Mouse (Mus musculus): ENCODE measurements around the gene Cd27.
"Not testable (repeated sequence)": the region's sequence is repeated elsewhere in the genome, so short reads cannot be mapped to it uniquely, and the experiment has no call there.

The Cd27 gene

DNA sequence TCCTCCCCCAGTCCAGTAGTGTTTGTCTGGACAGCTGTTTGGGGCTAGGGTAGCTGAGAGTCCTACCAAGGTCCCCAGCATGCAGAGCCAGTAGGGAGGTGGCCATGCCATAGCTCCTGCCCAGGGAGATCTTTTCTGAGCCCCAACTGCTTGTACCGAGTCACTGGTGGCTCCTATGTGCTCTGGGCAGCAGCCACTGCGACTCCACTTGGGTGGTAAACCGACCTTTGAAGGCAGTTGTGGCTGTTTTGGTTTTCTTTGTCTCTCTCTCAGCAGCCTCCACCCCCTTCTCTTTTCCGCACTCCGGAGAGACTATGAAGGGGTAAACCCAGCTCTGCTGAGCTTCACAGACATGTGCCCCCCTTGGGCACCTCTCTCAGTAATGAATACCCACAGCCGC, at the start of gene Cd27:
Gene Cd27, minus strand, starts transcription at position 229 of the 400 bp plus-strand sequence.
- no peak for DNase-seq (ENCODE audit: inconsistent age in 2 of 2, low spot score in 1 of 2)

DNA sequence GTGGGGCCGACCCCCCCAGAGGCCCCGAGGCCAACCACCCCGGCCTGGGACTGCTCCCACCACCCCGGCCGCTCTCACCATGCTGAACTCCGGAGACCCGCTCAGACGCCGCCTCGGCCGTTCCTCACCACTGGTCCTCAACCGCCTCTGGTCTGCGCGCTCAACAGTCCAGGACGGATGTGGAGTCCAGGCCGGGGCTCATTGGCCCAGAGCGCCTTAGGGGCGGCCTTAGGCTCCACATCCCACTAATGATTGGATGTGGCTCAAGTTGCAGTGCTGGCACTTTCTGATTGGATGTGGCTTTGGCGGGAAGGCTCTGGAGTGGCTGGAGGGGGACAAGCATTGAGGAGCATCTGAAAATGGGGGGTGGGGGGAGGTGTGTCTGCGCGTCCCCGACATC, 49.1 kb upstream of the Cd27 start, which contains the start of gene Tuba3a:
Gene Tuba3a, minus strand, starts transcription at position 153 of the 400 bp plus-strand sequence.
- no peak for DNase-seq (ENCODE audit: inconsistent age in 2 of 2, low spot score in 1 of 2)

DNA sequence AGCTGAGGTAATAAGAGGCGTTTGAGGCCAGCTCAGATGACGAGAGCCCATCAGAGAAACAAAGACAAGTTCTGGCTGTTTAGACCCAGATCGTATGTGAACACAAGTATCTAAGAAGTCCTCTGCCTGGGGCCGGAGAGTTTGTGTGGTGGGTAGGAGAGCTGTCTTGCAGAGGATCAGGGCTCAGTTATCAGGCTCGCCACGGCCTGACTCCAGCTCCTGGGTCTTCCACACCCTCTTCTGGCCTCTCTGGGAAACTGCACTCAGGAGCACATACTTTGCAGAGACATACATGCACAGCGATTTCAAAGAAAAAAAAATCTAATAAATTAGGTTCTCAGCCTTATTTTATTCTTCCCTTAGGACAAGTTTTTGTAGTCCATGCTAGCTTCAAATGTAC, 47.9 kb upstream of the Cd27 start:
- DNase-seq (ENCODE audit: inconsistent age in 2 of 2, low spot score in 1 of 2): no peak

DNA sequence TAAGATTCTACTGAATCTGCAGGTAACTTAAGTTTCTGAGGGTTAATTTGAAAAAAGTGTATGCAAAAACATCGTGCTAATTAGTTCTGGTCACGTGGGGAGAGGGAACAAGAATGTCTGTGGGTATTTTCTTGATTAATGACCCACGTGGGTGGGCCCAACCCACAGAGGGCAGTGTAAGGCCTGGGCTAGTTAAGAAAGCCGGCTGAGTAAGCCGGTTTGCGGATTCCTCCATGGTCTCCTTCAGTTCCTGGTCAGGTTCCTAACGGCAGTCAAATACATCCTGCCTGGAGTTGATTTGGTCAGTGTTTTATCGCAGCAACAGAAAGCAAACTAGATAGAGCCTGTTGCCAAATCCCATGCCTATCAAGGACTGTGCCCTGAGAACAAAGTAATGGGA, 47.4 kb upstream of the Cd27 start:
- no peak for DNase-seq (ENCODE audit: inconsistent age in 2 of 2, low spot score in 1 of 2)

DNA sequence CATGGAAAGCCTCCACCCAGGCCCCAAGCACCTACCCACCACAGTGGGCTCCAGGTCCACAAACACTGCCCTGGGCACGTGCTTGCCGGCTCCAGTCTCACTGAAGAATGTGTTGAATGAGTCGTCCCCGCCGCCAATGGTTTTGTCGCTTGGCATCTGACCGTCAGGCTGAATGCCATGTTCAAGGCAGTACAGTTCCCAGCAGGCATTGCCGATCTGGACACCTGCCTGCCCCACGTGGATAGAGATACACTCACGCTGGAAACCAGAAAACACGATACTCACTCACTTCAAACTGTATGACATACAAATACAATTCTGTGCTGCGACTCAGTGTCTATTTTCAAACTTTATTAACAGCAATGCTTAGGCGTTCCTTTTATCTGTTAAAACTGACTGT, 45.9 kb upstream of the Cd27 start:
- not testable (repeated sequence) for DNase-seq (ENCODE audit: inconsistent age in 2 of 2, low spot score in 1 of 2)

DNA sequence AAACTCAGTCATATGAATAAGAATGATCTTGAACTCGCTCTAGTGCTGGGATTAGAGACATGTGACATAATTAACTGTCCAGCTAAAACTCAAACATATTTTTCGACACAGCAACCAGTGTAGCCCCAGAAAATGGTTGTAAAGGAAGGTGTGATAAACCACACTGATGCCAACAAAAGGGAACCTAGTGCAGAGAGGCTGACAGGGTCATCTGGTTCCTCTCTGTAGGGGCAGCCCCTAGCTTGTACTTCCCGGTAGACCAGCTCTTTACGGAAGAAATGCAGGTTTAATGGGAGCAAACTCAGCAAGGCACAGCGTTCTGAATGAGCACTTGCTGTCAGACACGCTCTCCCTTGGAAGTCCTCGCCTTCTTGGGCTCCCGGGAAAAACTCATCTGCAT, 42.9 kb upstream of the Cd27 start:
- DNase-seq (ENCODE audit: inconsistent age in 2 of 2, low spot score in 1 of 2): no peak

DNA sequence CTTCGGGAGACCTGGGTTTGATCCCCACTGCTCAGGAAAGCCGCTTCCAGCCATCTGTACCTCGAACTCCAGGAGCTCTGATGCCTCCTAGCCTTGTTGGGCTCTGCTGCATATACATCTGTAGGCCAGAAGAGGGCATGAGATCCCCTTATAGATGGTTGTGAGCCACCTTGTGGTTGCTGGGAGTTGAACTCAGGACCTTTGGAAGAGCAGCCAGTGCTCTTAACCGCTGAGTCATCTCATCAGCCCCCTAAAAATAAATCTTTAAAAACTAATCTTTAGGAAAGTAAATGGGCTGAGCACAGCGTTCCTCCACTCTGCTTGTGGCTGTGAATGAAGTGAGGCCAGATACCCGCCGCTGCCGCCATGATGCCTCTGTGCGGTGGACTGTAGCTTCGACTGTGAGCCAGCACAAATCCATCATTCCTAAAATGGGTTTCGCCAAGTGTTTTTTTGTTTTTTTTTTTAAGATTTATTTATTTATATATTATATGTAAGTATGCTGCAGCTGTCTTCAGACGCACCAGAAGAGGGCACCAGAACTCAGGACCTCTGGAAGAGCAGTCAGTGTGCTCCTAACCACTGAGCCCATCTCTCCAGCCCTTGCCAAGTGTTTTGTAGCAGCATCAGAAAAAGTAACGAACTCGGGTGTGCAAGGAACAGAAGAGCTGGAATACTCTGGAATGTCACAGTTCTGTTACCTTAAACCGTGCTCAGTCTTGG, 38.2 kb upstream of the Cd27 start:
- DNase-seq (ENCODE audit: inconsistent age in 2 of 2, low spot score in 1 of 2): peak; percentile 58 to 74

DNA sequence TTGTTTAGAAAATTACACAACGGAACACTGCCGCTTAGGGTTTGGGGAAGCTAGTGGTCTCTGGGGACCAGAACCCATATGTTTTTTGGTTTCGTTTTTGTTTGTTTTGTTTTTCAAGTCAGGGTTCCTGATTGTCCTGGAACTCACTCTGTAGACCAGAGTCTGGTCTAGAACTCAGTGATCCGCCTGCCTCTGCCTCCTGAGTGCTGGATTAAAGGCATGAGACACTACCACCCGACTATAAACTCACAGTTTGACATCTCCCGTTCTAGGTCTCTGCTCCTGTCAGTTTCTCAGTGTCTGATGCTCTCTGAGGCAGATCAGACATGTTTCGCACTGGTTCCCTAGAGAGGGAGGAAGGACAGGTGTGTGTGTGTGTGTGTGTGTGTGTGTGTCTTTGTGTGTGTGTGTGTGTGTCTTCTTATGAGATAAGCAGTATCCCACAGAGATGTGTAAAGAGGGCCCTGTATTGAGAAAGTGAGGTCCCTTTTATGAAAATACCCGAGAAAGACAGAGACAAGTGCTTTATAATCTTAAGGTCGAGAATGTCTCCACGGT, 35.5 kb upstream of the Cd27 start:
- DNase-seq (ENCODE audit: inconsistent age in 2 of 2, low spot score in 1 of 2): no peak

DNA sequence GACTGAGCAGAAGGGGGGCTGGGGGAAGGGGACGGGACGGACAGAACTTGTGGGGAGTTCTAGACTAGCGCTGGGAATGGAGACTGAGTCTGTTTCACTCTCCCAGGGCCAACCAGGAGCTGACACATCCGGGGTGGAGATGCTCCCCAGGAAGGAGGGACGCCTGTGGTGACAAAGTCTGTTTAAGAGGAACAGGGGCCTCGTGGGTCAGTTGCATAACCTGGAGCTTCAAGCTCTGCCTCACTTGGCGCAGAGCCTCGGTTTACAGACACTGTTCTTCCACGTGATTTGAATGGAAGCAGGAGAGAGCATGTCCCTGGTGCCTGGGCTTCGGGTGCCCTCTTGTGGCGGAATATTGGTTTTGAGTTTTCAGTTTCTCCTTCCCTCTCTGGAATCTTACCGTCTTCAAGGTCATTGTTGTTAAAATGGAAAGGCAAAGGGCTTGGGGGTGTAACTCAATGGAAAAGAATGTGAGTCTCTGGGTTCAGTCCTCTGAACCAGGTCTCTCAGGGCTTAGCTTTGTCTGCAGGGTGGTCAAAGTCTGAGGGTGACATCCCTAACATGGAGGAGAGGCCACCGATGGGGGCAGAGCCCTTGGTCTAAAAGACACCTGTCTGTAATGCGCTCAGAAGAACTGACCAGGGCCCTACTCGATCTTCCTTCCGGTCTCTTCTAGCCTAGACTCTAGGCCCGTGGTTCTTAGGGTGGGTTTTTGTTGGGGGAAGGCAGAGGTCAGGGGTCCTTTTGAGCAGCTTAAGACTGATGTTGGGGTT, 34.8 kb upstream of the Cd27 start:
- peak; percentile 94 to 98 for DNase-seq (ENCODE audit: inconsistent age in 2 of 2, low spot score in 1 of 2)

DNA sequence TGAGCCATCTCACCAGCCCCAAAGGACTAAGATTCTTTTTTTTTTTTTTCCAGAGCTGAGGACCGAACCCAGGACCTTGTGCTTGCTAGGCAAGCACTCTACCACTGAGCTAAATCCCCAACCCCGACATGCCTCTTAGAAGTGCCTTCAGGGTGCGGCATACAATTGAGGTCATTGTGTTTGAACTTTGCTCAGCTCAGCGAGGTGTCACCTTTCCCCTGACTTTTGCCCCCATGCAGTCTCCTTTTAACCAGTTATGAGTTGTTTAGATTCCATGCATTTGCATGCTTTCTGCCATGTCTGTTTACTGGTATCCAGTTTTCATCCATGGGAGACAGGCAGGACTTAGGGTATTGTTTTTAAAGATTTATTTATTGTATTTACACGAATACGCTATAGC, 32.0 kb upstream of the Cd27 start:
- DNase-seq (ENCODE audit: inconsistent age in 2 of 2, low spot score in 1 of 2): no peak

DNA sequence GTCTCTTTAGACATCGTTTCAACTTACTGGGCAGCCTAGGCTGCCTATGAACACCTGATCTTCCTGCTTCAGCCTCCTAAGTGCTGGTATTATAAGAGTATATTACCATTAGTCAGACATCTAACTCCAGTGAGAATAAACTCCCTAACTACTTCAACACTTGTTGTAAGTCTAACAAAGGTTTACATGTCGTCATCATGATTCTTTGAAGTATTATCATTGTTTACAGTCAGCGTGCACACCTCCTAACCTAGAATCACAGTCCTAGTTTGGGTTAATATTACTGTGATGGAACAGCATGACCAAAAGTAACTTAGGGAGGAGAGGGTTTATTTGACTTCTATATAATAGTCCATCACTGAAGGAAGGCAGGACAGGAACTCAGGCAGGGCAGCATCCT, 30.7 kb upstream of the Cd27 start:
- no peak for DNase-seq (ENCODE audit: inconsistent age in 2 of 2, low spot score in 1 of 2)

DNA sequence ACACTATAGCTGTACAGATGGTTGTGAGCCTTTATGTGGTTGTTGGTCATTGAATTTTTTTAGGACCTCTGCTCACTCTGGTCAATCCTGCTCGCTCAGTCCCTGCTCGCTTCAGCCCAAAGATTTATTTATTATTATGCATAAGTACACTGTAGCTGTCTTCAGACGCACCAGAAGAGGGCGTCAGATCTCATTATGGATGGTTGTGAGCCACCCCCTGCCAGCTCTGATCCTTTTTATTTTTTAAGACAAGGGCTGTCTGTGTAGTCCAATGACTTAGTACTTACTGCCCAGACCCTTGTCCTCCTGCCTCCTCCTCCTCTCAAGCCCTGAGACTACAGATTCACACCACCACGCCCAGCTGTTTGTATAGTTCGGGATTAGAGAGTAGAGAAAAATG, 29.8 kb upstream of the Cd27 start:
- DNase-seq (ENCODE audit: inconsistent age in 2 of 2, low spot score in 1 of 2): not testable (repeated sequence)

DNA sequence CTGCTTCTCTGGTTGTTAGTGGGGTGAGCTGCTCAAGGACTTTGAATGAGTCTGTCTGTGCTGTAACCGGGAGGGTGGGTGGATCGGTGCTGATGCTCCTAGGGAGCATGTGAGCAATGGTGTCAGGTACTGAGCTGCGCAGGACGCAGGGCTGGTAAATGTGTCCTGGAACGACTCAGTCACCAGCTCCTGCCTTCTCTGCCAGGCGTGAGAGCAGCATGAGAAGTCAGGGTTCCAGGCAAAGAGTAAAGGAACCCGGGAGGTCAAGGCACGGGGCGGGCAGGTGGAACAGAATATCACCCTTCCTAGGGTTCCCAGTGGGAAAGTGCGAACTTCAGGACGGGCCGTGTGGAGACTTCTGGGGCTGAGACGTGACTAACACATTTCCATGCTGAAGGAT, 29.3 kb upstream of the Cd27 start:
- no peak for DNase-seq (ENCODE audit: inconsistent age in 2 of 2, low spot score in 1 of 2)

DNA sequence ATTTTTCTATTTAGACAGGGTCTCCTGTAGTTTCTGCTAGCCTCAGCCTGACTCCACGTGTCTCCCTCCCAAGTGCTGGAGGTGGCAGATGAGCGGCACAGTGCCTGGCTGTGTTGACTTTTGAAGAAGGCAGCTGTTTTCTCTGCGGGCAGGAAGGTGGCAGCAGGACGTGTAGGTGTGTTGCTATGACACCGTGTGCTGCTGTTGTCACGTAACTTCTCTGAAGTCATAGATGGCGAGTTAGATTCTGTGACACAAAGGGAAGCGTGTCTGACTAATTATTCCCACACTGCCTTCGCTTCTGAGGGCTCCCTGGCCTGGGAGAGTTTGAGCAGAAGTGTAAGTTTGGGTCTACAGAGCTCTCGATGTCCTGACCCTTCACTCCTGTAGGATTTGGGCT, 28.4 kb upstream of the Cd27 start:
- no peak for DNase-seq (ENCODE audit: inconsistent age in 2 of 2, low spot score in 1 of 2)

DNA sequence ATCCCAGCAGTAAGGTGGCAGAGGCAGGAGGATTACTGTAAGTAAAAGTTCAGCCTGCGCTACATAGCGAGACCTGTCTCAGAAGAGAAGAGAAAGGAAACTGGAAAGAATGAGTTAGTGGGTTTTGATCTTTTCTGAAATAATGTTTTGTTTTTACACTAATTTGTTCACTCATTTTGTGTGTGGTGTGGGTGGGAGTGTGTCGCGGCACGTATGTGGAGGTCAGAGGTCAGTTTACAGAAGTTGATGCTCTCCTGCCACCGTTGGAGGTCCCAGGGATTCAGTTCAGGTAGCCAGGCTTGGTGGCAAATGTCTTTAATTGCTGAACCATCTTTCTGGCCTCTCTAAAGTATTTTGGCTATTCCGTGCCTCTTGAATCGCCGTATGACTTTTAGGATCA, 27.4 kb upstream of the Cd27 start:
- no peak for DNase-seq (ENCODE audit: inconsistent age in 2 of 2, low spot score in 1 of 2)

DNA sequence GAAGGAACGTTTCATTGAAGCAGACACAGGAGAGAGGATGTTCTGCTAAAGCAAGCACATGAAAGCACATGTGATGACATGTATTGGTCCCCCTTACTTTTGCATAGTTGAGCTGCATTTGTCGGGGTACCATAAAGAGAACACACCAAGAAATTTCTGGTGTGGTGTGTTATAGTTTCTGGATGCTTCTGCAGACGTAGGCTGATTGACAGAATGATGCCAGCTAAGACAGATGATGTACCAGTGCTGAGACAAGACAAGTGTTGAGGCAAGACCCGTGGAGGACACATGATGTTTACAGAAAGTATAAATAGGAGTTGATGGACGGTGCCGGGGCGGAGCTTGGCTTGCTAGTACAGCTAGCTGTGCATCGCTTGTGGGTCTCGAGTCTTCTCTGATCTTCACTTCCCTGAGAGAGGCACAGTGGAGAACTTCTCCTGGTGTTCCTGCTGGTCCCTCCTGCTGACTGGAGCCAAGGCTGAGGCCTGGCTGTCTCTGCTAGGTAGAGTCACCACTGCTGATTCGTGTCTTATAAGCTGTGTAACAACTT, 23.3 kb upstream of the Cd27 start:
- no peak for DNase-seq (ENCODE audit: inconsistent age in 2 of 2, low spot score in 1 of 2)

DNA sequence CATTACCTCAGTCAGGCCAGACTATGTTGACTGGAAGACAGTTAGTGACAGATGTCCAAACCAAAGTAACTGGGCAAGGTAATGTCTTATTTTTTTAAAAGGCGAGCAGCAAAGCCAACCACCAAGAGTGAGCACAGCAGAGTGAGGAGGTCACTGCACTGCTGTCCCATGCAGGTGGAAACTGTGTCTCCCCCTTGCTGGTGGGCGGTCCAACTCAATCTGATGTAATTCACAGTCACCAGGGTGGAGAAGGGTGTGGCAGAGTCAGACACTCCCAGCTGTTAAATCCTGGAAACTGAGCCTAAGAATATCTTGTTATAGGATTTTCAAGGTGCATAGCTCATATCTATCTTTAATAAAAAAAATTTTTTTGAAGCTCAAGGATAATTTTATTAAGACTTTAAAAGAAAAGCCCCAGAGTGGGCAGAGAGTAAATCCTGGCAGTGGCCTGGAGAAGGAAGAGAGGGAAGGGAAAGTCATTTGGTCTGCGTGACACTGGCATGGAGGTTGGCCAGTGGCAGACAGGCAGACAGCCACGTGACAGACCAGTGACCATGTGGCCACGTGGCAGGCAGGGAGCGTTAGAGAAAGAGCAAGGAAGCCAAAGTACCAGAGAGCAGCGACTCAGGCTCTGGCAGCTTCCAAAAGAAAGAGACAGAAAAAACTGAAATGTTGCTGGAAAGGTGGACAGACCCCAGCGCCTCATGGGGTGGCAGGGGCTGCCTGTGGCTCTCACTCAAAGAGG, 19.6 kb upstream of the Cd27 start:
- peak; percentile 43 to 76 for DNase-seq (ENCODE audit: inconsistent age in 2 of 2, low spot score in 1 of 2)

DNA sequence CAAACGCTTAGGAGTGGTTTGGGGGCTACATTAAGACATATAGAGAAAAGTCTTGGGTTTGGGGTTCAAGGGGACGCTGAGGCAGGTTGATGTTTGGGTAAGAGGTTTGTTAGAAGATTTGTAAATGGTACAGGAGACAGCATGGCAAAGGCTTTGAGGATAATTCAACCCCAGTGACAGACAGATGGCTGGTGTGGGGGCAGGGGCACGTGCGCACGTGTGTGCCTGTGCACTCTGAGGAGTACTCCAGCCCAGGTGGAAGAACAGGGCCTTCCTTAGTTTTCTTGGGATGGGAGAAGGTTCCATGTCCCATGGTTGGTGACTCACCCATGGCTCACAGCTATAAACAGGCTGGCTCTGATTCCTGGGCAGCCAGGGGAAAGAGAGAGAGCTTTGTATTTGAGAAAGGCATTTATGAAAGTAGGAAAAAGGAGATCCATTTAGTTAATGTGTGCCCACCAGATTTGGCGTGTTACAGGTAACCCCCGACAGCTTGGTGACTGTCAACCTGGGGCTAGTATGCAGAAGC, 18.8 kb upstream of the Cd27 start:
- no peak for DNase-seq (ENCODE audit: inconsistent age in 2 of 2, low spot score in 1 of 2)

DNA sequence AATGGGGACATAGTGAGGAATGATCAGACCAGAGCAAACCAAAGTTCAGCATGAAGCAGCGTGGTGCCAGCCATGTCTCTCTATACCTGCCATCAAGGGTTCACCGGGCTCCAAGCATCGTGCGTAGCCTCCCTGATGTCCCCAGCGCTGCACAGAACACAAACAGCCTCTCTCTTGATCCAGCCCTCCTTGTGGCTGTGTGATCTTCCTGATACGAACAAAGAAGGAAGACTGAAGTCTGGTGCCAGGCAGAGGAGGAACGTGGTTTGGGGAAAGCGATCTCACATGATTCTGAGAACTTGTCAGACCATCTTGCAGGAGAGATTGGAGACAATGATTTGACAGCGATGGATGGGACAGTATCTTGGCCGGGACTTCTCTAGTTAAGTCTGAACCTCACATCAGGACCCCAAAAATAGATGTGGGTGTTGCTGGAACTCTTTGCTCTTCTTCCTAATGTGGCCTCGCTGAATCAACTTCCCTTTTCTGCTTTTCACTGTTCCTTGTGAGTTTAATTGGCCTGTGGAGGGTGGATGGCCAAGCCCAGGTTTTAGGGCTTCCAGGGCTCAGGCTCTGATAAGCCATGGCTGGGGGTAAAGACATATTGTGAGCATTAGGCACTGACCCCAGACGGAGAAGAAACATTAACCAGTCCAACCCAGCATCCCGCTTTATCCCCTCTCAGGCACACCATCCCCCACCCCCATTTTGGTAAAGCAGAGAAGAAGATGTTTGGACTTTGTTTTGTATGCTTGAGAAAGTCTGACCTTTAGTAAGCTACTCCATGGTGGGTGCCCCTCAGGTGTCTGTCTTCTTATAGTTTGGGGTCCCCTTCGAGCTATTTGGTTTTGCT, 17.3 kb upstream of the Cd27 start:
- DNase-seq (ENCODE audit: inconsistent age in 2 of 2, low spot score in 1 of 2): peak in 1 of 2 experiments; percentile 35

DNA sequence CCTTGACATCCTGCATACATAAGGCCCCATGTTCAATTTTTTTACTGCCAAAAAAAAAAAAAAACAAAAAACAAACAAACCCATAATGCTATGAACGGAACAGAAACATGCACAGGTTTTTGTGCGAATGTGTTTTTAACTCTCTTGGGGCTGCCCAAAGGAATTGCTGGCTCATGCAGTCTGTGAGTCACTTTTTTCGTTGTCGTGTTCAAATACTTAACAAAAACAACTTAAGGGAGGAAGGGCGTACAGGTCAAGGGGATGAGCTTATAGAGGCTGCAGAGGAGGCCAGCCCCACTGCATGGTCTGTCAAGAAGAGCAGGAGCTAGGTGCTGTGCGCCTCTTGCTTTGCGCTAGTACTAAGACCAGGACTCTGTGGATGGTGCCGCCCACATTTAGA, 15.9 kb upstream of the Cd27 start:
- no peak for DNase-seq (ENCODE audit: inconsistent age in 2 of 2, low spot score in 1 of 2)

Measured in adrenal gland, adult (tissue).